Mouse (Mus musculus): ENCODE data around the gene Kif1a.
A peak's percentile ranks its signal among the peaks of the same experiment; 100 is the strongest.

Kif1a gene

DNA sequence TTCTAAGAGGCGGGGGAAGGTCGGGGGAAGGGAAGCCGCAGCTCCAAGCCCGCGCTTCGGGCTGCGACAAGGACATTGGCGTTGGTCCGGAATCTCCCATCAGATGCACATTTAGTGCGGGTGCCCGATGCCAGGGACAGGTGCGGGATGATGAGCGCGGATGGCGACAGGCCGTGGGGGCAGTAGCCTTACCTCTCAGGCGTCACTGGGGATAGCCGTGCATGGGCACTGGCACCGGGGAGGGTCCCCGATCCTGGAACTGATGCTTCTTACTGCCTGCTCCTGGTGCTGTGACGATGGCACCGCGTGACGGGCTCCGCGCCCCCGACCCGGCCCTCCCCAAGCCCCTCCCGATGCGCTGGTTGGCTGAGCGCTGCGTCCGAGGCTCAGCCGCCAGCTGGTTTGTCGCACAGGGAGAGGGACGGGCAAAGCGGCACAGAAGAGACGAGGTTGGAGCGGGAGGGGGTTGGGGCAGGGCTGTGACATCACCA, at the start of gene Kif1a:
TSS of gene Kif1a (minus strand) at position 381 of the 491 bp plus-strand sequence.
- peak; percentile 92 to 94 for DNase-seq

DNA sequence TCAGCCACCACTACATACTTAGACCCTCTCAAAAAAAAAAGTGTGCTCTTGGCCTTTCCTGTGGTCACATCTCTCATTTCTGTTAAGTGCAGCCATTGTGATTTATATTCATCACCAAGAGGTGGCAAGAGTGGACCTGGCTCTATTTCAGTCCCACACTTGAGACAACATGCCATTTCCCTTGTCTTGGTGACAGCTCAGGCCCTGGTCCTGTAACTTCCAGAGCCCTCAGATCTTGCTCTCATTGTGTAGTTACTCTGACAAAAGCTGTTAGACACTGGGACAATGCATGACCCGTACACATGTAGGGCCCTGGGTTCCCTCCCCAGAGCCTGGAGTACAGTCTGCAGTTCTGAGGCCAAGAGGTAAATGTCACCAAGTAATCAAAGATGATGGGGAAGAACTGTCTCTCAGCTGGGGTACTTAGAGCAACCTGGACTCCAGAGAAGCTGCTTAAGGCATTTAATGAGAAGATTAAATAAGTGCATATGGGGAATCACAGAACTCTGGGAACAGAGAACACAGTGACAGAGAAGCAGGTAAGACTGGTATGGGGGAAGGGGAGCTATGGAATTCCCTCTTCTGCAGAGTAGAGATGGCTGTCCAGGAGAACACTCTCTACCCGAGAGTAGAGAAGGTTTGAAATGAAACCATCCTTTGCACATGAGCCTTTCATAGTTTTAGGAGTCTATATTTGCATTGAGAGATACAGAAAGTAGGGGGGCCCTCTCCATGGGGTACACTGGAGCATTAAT, 49.3 kb upstream of the Kif1a start:
- no peak for DNase-seq

DNA sequence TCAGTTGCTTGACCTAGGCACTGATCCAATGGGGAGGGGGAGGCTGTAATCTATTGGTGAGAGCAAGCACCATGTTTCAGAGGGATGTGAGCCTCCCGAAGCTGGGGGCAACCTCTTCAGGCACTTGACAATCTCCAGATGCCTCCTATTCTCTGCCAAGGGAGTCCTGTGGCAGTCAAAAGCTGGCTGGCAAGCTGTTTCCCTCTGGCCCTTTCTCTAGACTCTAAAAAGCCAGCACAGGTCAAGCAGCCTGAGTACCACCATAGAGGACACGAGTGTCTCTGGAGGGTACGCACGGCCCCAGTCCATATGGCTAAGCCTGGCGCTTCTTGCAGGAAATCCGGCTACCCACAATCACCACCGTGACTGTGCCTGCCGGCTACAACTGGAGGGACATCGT, 42.4 kb upstream of the Kif1a start:
- DNase-seq = no peak

DNA sequence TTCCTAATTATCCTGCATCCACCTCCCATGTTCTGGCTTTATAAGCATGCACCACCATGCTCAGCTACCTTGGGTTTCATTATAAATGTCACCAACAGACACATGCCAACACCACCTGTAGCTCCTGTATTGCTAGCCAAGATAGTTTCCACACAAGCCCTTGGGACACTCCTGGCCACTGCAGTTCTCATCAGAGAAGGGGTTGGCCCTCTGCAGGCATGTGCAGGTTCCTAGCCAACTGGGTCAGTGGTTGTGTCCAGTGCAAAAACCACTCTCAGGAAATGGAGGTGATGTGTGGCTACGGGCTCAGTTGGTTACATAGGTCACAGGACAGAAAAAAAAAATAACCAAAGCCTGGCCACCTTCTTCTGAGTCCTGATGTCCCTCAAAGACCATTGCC, 41.1 kb upstream of the Kif1a start:
- DNase-seq = no peak

DNA sequence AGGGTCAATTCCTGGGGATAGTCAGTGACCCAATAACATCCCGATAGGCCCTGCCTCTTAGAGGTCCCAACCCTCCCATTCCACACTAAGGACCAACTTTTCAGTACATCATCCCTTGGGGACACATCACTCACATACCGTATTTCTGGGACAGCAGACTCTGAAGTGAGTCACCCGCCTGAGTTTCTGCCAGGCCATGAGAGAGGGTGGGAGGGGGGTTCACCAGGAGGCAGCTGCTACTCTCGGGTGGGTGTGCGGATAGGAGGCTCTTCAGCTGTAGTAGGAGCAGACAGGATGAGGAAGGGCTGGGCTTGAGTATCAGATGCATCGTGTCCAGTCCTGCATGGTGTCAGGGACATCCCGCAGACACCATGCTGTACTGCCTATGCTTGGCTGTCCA, 38.0 kb upstream of the Kif1a start:
- DNase-seq = no peak

DNA sequence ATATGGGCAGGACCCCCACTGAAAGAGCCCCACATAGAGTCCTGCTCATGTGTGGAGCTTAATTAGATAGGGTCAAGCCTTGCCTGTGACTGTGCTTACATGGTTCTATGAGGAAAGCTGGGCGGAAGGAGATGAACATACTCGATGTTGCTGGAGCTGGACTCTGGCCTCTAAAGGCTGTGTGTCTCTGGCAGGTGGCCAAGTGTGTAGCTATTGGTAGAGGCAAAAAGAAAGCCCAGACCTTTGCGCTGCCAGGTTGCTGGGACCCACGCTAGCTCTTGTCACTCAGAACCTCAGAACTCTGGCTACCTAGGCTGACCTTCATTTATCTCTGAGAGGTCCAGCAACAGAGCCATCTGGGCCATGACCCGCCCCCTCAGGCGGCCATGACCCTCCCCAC, 36.8 kb upstream of the Kif1a start:
- DNase-seq = peak in 1 of 2 experiments; percentile 34

DNA sequence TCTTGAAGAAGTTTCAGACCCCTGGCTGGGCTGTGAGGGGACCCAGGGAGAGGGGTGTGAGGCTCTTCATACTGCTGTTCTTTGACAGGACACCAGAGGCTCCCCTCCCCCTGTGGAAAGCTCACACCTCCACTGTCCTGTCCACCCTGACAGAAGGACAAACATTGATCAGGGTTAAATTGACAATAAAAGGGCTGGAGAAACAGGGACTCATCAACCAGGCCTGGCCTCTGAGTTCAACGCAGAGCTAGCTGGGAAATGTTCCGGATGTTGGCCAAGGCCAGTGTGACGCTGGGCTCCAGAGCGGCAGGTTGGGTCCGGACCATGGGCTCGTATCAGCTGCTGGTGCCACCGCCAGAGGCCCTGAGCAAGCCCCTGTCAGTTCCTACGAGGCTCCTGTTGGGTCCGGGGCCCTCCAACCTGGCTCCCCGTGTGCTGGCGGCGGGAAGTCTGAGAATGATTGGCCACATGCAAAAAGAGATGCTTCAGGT, 33.3 kb upstream of the Kif1a start, which contains the start of gene Agxt:
TSS of gene Agxt (plus strand) at position 205 of the 491 bp plus-strand sequence.
- DNase-seq = no peak

DNA sequence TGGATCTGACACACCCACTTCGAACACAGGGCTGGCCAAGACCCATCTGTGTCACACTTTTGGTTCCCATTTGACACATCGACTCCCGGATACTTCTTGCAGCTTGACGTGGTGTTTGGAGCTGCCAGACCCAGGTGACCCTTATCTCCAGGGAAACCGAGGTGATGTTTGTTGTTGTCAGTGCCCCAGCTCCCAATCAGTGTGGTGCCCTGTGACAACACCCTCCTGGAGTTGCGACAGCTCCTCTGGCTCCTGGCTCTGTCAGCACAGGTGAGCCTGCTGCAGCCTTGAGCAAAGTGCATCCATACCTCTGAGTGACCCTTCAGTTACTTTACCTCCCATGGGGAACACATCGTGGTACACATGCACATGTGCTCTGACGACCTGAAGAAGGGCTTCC, 30.9 kb upstream of the Kif1a start:
- DNase-seq = no peak

DNA sequence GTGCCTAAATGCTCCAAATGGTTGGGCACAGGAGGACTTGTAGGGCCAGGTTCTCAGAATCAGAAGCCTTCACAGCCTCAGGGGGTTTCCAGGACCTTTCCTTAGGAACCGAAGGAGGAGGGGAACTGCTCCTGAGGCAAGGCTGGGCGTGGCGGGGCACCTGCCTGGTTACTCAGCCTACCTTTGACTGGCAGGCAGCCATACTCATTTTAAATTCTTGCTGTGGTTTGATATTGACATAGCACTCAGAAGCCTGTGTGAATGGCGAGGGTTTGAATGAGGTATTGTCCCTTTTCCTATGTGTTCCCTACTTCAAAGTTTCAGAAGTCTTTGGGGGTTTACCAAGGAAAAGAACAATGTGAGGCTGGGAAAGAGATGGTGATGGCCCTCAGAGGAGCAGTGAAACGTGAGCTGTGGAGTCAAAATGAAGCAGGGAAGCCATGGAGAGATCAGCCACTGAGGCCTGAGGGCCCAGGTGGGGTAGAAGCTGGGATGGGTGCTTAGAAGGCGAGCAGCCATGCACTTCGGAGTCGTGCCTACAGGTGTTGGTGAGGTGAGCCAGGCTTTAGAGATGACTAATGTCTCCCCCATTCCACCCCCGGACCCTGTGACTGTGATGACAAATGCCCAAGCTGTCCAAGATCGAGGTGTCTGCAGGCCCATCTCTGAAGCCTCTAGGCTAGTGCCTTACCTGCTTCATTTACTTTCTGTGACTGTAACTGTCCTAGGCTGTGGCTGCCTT, 28.7 kb upstream of the Kif1a start:
- no peak for DNase-seq

DNA sequence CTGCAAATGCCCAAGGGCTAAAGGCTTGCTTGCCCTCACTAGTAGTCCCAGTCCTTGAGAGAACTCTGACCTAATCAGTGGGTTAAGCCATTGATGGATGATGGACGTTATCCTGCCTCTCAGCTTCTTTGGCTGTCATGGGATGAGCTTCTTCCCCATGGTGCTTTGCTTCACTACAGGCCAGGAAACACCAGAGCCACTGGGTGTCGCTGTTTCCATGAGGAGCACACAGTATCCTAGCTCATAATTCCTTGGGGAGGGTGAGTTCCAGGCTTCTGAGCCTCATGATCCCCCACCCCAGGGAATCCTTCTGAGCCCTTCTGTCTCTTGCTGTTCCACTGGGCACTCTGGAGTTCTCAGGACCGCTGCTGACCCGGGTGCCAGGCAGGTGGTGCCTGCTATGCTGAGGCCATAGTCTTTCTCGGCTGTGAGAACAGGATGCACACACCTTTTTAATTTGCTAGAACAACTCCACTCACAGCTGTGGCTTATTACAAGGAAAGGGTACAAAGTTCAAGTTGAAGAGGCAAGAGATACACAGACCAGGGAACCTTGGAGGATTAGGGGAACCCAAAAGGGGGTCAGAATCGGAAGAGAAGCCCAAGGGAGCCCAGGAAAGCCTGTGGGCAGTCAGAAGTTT, 27.1 kb upstream of the Kif1a start:
- DNase-seq = peak; percentile 74 to 85

DNA sequence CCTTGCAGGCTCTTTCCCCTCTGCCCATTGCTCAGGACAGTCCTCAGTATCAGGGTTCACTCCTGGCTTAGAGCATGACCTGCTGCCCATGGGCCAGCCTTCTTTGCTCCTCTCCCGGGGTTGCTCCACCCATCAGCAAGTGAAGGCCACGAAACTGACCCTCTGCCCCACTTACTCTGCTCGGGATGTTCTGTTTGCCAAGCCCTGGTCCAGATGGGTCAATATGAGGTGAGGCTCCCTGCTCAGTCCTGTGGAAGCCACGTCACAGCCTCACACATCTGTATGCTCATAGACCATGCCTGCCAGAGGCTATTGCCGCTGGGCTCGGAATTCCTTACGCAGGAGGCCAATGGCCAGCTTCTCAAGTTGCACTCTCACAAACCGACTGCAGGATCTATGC, 26.5 kb upstream of the Kif1a start:
- no peak for DNase-seq

DNA sequence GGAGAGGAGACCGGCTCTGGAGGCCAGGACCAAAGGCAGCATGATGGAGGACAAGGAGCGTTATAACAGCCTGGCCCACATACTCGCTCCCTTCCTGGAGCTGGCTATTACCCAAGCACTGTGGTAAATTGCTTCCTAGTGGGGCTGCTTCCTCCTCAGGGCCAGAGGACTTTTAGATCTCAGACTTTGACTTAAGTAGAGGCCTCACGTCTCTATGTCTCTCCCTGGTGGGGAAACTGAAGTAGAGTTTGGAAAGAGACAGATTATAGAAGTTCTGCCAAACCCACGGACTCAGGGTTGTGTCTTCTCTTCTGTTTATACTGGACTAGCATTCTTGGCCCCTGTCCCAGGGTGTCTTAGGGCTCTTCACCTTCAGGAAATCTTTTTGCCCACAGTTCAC, 23.5 kb upstream of the Kif1a start:
- DNase-seq = no peak

DNA sequence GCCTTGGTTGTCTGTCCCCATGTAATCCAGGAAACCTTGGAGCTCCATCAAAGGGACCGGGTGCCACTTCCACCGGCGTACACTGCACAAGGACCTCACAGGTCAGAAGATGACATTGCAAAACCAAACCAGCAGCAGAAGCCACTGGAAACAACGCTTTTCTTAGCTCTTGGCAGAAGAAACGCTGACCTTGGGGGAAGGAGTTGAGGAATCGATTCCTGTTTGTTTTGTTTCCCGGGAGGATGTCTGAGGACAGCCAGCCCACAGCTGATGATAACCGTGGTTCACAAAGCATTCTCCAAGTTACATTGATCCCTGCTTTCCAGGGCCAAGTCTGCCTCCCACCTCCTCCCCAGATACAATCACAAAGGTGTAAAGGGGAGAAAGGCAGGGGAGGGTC, 22.3 kb upstream of the Kif1a start:
- DNase-seq = no peak

DNA sequence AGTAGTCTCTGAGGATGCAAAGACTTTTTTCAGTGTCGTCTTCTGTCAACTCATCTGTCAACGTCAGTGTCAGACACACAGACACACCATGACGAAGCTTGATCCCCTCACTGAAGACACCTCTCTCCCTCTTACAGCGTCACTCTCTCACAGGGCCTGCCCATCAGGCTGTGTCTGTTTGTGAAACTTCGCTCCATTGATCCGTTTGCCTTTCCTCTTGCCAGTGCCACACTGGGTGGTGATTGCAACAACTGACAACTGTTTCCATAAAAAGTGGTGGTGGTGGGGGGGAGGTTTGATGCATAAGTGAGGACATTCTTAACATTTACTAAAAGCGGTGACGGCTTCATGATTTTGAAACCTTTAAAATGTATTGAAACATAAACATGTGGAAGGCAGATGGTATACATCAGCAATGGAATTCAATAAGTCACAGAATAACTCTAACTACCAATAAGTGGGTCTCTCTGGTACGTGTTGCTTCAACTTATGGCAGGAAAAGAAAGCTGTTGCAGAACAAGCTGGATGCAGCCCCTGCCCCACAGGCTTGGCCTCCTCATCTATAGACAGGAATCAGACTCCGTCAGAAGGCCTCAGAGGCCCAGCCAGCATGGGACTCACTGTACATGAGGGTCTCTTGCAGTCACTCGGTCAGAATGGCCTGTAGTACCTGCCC, 21.6 kb upstream of the Kif1a start:
- no peak for DNase-seq

DNA sequence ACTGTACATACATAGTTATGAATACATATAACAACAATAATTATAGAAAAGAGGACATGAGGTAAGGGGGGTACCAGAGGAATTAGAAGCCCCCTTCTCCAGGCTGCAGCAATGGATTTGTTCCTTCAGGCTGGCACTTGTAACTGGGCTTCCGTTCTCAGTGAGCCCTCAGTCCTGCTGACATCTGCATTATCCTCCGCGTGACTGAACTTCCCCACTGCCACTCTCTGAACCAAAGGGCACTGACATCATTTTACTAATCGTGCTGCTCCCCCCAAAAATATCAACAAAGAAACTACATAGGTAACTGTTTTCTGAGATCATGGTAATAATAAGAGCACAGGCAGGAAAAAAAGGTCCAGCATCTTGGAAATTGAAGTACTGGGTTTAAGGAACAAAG, 17.1 kb upstream of the Kif1a start:
- no peak for DNase-seq

DNA sequence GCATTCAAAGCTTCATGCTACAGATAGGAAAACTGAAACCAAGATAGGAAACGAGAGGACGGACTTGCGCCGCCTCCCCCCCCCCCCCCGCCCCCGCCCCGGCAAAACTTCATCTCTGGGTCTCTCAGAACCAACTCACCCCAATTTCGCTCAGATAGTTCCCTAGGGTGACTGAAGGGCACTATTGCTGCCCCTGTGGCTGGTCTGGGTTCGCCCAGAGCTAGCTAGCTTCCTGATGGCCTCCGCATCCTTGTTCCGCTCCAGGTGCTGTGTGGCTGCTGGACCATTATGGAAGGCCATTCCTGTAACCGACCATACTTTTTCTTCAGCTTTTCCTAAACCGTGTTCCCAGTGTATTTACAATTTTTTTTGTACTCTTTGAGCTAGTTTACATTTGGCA, 13.7 kb upstream of the Kif1a start:
- DNase-seq = no peak

DNA sequence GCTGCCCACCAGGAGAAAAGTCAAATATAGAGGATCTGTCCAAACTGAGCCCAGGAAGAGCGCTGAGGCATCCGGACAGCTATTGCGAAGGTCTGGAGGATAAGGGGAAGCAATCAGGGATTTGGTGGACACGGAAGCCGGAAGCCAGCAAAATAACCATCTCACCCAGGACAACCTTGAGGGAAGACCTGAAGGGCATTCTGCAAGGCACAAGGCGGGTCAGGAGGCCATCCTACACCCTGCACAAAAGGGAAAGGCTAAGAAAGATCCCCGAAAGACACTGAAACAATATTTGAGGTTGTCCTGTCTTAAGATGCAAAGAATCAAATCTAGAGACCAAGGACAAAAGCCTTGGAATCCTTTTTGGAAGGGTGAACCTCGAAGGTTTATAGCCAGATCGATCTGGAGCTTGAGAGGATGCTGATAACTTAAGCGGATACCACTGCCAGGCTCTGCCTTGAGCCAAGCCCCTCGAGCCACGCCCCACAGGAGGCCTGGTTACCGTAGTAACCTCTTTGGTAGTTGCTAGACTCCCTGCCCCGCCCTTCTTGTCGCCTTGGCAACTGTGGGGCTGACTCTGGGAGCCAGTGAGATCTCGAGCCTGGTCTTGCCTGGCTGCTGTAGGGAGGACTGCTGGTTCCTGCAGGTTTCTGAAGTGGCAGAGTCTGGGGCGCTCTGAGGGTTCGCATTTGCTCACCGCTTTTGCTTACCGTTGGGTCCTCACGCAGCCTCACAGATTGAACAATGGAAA, 13.1 kb upstream of the Kif1a start:
- DNase-seq = peak; percentile 73 to 86

DNA sequence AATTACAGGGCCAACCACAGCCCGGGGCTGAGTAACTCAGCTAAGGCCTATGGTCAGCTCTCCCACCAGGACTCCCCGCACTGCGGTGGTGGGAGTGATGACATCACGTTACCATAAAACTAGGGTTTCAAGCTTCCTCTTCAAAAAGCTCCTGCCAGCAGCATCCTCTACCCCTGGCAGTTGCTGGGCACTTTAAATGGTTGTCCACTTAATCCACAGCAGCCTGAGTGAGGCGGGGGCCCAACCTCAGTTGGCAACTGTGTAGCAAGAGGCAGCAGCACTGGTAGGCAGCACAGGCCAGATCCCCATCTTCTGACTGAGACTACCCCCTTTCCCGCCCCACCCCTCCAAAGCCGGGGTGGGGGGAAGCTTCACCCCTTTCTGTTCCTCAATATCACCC, 949 bp upstream of the Kif1a start:
- DNase-seq = no peak

DNA sequence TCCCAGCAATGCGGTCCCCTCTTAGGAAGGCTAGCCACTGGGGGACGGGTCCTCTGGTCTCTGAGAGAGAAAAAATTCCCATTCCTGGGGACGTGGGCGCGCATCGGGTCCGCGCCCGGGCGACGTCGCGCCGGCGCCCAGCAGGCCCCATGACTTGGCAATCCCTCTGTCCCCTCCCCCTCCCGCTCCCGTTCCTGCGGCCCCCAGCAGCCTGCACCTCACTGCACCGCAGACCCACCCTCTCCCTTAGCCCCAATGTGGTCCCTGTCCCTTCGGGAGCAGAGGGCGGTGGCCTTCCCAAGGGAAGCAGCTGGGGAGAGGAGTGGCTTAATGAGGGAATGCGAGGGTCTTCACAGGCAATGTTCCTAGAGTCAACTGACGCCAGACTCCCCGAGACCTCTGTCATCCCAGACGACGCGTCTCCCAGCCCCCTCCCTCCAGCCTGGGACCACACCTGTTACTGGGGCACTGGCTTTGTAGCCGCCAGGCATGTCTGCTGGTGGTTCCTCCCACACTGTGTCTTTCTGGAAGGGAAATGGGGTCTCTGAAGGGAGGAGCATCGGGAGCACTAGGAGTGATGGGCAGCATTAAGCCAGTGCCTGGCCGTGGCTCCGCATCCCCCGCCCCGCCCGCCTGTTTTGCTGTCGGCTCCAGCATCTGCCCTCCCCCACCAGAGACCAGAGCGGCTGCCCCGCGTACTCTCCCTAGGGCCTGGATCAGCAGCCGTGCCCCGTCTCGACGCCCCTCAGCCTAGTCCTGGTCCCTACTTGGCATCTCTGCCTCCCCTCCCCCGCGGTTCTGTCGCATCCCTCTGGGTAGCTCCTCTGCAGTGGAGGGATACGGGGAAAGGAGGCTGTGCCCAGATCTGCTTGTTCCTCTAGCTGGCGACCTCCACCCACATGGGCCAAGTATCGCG, 917 bp downstream of the Kif1a start:
- DNase-seq = peak; percentile 77 to 82

DNA sequence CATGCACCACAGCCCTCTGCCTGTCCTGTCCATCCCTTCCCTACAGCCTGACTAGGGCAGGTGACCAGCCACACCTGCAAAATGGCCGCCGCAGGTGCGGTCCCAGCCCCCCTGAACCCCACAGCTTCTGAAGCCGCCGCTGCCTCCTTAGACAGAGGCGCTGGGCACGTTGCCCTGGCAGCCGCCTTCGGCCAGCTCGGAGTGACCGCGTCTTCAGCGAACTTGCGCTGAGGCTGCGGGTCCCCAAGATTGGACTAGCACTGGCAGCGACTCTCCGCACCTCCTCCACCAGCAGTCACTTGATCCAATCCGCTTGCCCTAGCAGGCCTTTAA, 1.5 kb downstream of the Kif1a start:
- DNase-seq = peak in 1 of 2 experiments; percentile 69

DNA sequence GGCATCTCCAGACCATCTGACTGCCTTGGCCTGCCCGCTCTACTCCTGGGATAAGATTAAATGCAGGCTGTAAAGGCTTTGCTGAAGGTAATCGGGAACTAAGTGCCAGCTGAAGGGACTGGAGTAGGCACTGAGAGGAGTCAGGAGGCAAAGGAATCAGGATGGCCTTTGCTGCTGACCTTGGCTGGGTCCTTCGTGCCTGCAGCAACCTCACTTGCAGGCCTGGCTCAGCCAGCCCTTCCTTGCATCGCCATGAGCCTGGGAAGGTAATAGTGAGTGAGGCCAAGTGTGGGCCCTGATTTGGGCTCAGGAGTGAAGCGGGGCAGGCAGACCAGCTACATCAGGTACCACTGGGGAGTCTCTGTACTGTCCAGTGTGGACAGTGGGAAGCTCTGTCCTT, 2.8 kb downstream of the Kif1a start:
- peak in 1 of 2 experiments; percentile 26 for DNase-seq
